ENCODE assay signal across 18 mouse cellular contexts in the genomic region with DNA sequence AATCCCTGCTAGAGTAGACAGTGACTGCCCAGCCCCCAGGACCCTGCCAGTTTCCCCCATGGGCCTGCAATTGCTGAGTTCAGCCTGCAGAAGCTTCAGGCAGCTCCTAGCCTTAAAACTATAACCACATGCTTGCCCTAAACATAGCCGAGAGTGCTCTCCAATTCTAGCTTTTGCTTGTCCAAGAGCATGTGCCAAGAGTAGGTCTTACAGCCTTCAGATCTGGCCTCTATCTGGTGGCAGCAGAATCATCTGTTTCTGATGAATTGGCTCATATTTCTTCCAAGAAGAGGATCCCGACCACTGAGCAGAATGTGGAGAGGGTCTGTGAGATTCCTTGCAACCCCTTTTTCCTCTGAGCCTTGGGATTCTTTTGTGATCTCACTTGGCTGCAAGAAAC.
"Had no signal": no experiment of that assay in that cellular context is flagged by ENCODE, and none has a peak within 500 bp of the region (broad histone marks: within the 10 kb centered on the region; RNA-seq: fewer than 3 reads in every experiment).

No protein-coding gene starts in this region.

- H3K4me3 ChIP-seq: liver, embryonic 13.5 days; lung, embryonic 15.5 days; megakaryocyte, embryonic 14.5 days; midbrain, embryonic 15.5 days; neural tube, embryonic 13.5 days had no signal

- H3K27ac ChIP-seq: kidney, postnatal 0 days; liver, embryonic 13.5 days; lung, embryonic 15.5 days; macrophage; midbrain, embryonic 15.5 days; neural tube, embryonic 13.5 days; stomach, postnatal 0 days had no signal

- ATAC-seq: liver, postnatal 0 days; midbrain, embryonic 15.5 days had no signal

- H3K9me3 ChIP-seq: liver, embryonic 13.5 days; lung, embryonic 15.5 days; midbrain, embryonic 15.5 days; neural tube, embryonic 13.5 days had no signal

- H3K27me3 ChIP-seq: liver, embryonic 13.5 days; lung, embryonic 15.5 days; neural tube, embryonic 13.5 days had no signal

- DNase-seq: kidney, adult 11 months; kidney, adult 9 months; kidney, postnatal 36 days; liver; liver, embryonic 13.5 days; liver, postnatal 0 days; lung, postnatal 14 days; right cerebral cortex, adult 18-20 months; thymus, adult 2 months; thymus, postnatal 25 days had no signal

- H3K4me2 ChIP-seq: liver, embryonic 13.5 days; lung, embryonic 15.5 days; midbrain, embryonic 11.5 days; midbrain, embryonic 15.5 days; neural tube, embryonic 13.5 days had no signal

- H3K4me1 ChIP-seq: liver, embryonic 13.5 days had no signal

- H3K36me3 ChIP-seq: liver, embryonic 13.5 days; lung, embryonic 15.5 days; midbrain, embryonic 15.5 days had no signal

- H3K9ac ChIP-seq: liver, embryonic 13.5 days; liver, postnatal 0 days; lung, embryonic 15.5 days; midbrain, embryonic 15.5 days; neural tube, embryonic 13.5 days had no signal
